ENCODE assay signal across 12 mouse cellular contexts in genomic region chr7:66933251-66933650, GRCm38 (mm10).
DNase-seq lines count a peak whose midpoint lies in the region; ATAC-seq lines count a peak whose summit lies in the region.
"Had no signal": no experiment of that assay in that cellular context is flagged by ENCODE, and none has a peak within 500 bp of the region (broad histone marks: within the 10 kb centered on the region; RNA-seq: fewer than 3 reads in every experiment).

No protein-coding gene starts in this region.

- H3K4me3 ChIP-seq in heart, embryonic 14.5 days (ENCODE audit: control insufficient read depth in 1 of 2, insufficient read depth in 1 of 2, low read depth in 1 of 2, low read length in 2 of 2), result no peak overlapping the region
- H3K4me3 ChIP-seq: embryonic facial prominence, embryonic 12.5 days had no signal

- peak; percentile 31 for DNase-seq in retina, postnatal 1 day
- DNase-seq in retina, embryonic 14.5 days (ENCODE audit: low spot score), result no peak
- peak; percentile 29 to 66 for DNase-seq in kidney, postnatal 25 days
- no peak for DNase-seq in right cerebral cortex, postnatal 36 days (ENCODE audit: low spot score in 2 of 2)
- DNase-seq in urinary bladder, postnatal 36 days (ENCODE audit: low spot score in 2 of 2), result no peak
- no peak for DNase-seq in gastrocnemius, postnatal 25 days
- DNase-seq: spleen, adult 18-20 months; thymus, postnatal 4 days had no signal

- peaks cover 51 to 64% of the 10 kb centered on the region in 2 experiments for H3K4me1 ChIP-seq in heart, embryonic 14.5 days (ENCODE audit: control insufficient read depth in 2 of 2, insufficient read depth in 2 of 2, low read length in 2 of 2)

- peak; percentile 52; the same call in 1 of the 2 replicates for ATAC-seq in heart, embryonic 14.5 days (ENCODE audit: insufficient number of reproducible peaks, insufficient read depth, low FRiP score, low read depth)
- ATAC-seq: midbrain, embryonic 16.5 days had no signal

- no peaks in the 10 kb centered on the region for H3K36me3 ChIP-seq in heart, embryonic 14.5 days (ENCODE audit: control insufficient read depth, insufficient read depth, low read length)
- H3K36me3 ChIP-seq: embryonic facial prominence, embryonic 12.5 days had no signal

- peak overlapping the region; percentile 71 to 75 for H3K27ac ChIP-seq in heart, embryonic 14.5 days (replicated peaks in 1 of 2; ENCODE audit: control insufficient read depth in 1 of 2, insufficient read depth in 1 of 2, low read depth in 2 of 2, low read length in 2 of 2)
- H3K27ac ChIP-seq: embryonic facial prominence, embryonic 12.5 days; hindbrain, embryonic 14.5 days had no signal

- no peaks in the 10 kb centered on the region for H3K9me3 ChIP-seq in heart, embryonic 14.5 days (ENCODE audit: control insufficient read depth, low read length)
- H3K9me3 ChIP-seq: embryonic facial prominence, embryonic 12.5 days had no signal

- WGBS in heart, embryonic 14.5 days, result 15% methylated on average over 4 of the region's 4 CpGs

- no peak overlapping the region for H3K4me2 ChIP-seq in heart, embryonic 14.5 days (ENCODE audit: low read length)
- H3K4me2 ChIP-seq: embryonic facial prominence, embryonic 12.5 days; hindbrain, embryonic 14.5 days had no signal

- H3K27me3 ChIP-seq in heart, embryonic 14.5 days (ENCODE audit: control insufficient read depth, insufficient read depth, low read length), result no peaks in the 10 kb centered on the region
- H3K27me3 ChIP-seq: embryonic facial prominence, embryonic 12.5 days had no signal

- 0 out of 2 replicates have a peak overlapping the region, but pooled peaks have one; percentile 9 for H3K9ac ChIP-seq in heart, embryonic 14.5 days (ENCODE audit: low read length)
- H3K9ac ChIP-seq: embryonic facial prominence, embryonic 12.5 days; hindbrain, embryonic 14.5 days had no signal

Comparison
In these comparisons a context has a peak if more than half of its experiments do, and no peak if none do; other contexts are left out.
1. DNase-seq: peak in retina, postnatal 1 day (single experiment) and kidney, postnatal 25 days (2 of 2); none in retina, embryonic 14.5 days (single experiment), right cerebral cortex, postnatal 36 days (0 of 2), urinary bladder, postnatal 36 days (0 of 2) and gastrocnemius, postnatal 25 days (single experiment).